Mouse (Mus musculus) thymus, adult 2 months (tissue): ENCODE results near the gene Gm20662.

Experiments used
- CTCF ChIP-seq: fragments of 200-500 bp; IDR thresholded peaks from 2 replicates; pipeline ENCODE4 v1.5.1; 2012; ENCODE audit warnings: mild to moderate bottlenecking, control low read depth, low read length, moderate library complexity, borderline replicate concordance; ENCODE audit not compliant: control insufficient read depth, poor library complexity, insufficient read depth; ENCODE audit errors: extremely low read depth
- POLR2A ChIP-seq: fragments of 200-500 bp; IDR thresholded peaks from 2 replicates; pipeline ENCODE4 v1.6.1; 2012; ENCODE audit warnings: mild to moderate bottlenecking, low read length, control low read depth, moderate library complexity; ENCODE audit not compliant: control insufficient read depth, poor library complexity, insufficient read depth; ENCODE audit errors: extremely low read depth

- no peak for TF ChIP-seq CTCF
- TF ChIP-seq POLR2A: no peak
These were observed 11.9 kb upstream of the Gm20662 start for GRCm38 (mm10) chr9:107984052-107984753.
